Mouse (Mus musculus) heart, embryonic 10.5 days (tissue): ENCODE results near the gene Gm9046. TPM values are rescaled to one million over a fixed set of nuclear protein-coding genes. Genes with fewer than 3 reads are reported as not detected.
"Not testable (repeated sequence)": the region's sequence is repeated elsewhere in the genome, so short reads cannot be mapped to it uniquely, and the experiment has no call there.

Experiments
- DNase-seq: peaks from one replicate; pipeline ENCODE4 v3.0.0-alpha.2; 2017; ENCODE audit warnings: low spot score
- H3K27ac ChIP-seq: fragments of 300-500 bp; sonication (generic); 2 replicates; pipeline ENCODE4 v1.5.1; 2016; ENCODE audit warnings: mild to moderate bottlenecking
- H3K27me3 ChIP-seq: fragments of 300-500 bp; sonication (generic); 2 replicates; pipeline ENCODE4 v1.6.1; 2016; ENCODE audit warnings: mild to moderate bottlenecking; ENCODE audit not compliant: poor library complexity, insufficient read depth, severe bottlenecking
- H3K36me3 ChIP-seq: fragments of 300-500 bp; sonication (generic); 2 replicates; pipeline ENCODE4 v1.6.1; 2016; ENCODE audit warnings: mild to moderate bottlenecking, moderate library complexity
- H3K4me1 ChIP-seq: fragments of 300-500 bp; sonication (generic); 2 replicates; pipeline ENCODE4 v1.6.1; 2016; ENCODE audit warnings: mild to moderate bottlenecking
- H3K4me3 ChIP-seq: fragments of 300-500 bp; sonication (generic); 2 replicates; pipeline ENCODE4 v1.5.1; 2016; ENCODE audit warnings: mild to moderate bottlenecking, moderate library complexity
- H3K9me3 ChIP-seq: fragments of 300-500 bp; sonication (generic); 2 replicates; pipeline ENCODE4 v1.6.1; 2016; ENCODE audit warnings: mild to moderate bottlenecking, moderate library complexity
- WGBS: fragments of 180-500 bp; shearing (Covaris S2); methylation state at CpG from one replicate; pipeline ENCODE4 v1.1.7; 2016; 5-methylcytosine and 5-hydroxymethylcytosine counted together
- polyA plus RNA-seq: library from polyadenylated mRNA; unstranded; fragments of >200 nt; fragmentation: Nextera tagmentation; extraction: Ambion mirVana; gene quantifications from 2 replicates; pipeline ENCODE4 v1.2.1, GENCODE M21; 2016

The Gm9046 gene
- polyA plus RNA-seq, result not detected in 2 replicates

GRCm38 (mm10) chr10:118343155-118343554, at the start of gene Gm9046:
Gene Gm9046, minus strand, starts transcription at chr10:118343255.
- no CpG with 5 or more reads among the region's 14 CpGs for WGBS
- H3K9me3 ChIP-seq, H3K27me3 ChIP-seq, DNase-seq, H3K4me1 ChIP-seq, H3K27ac ChIP-seq, H3K4me3 ChIP-seq, H3K36me3 ChIP-seq: not testable (repeated sequence)

GRCm38 (mm10) chr10:118370443-118370842, 27.4 kb upstream of the Gm9046 start:
- Histone ChIP-seq H3K4me3 (no peak overlapping the region), H3K4me1 (no peaks in the 10 kb centered on the region), H3K27ac (no peak overlapping the region), H3K27me3 (no peaks in the 10 kb centered on the region), H3K36me3 (no peaks in the 10 kb centered on the region), H3K9me3 (no peaks in the 10 kb centered on the region)
- WGBS, result 15% methylated on average over 10 of the region's 10 CpGs
- peak; percentile 90 for DNase-seq

- Histone ChIP-seq H3K27ac (no peak overlapping the region), H3K4me3 (no peak overlapping the region), H3K4me1 (no peaks in the 10 kb centered on the region), H3K9me3 (no peaks in the 10 kb centered on the region), H3K36me3 (no peaks in the 10 kb centered on the region), H3K27me3 (no peaks in the 10 kb centered on the region)
- WGBS, result 83% methylated on average over 9 of the region's 9 CpGs
- DNase-seq, result no peak
These were observed 26.5 kb upstream of the Gm9046 start for GRCm38 (mm10) chr10:118369518-118369917.

GRCm38 (mm10) chr10:118354005-118354404, 10.9 kb upstream of the Gm9046 start, which contains the start of gene Gm9049:
Gene Gm9049, minus strand, starts transcription at chr10:118354105.
- not testable (repeated sequence) for H3K9me3 ChIP-seq, H3K27me3 ChIP-seq, H3K4me1 ChIP-seq, H3K36me3 ChIP-seq, DNase-seq, H3K27ac ChIP-seq, H3K4me3 ChIP-seq
- WGBS, result 85% methylated on average over 1 of the region's 11 CpGs

- WGBS, result 83% methylated on average over 1 of the region's 14 CpGs
- H3K27me3 ChIP-seq, DNase-seq, H3K9me3 ChIP-seq, H3K36me3 ChIP-seq, H3K4me3 ChIP-seq, H3K4me1 ChIP-seq, H3K27ac ChIP-seq: not testable (repeated sequence)
These were observed 5.5 kb upstream of the Gm9046 start, which contains the start of gene Gm9048 for GRCm38 (mm10) chr10:118348579-118348978. Gene Gm9048, minus strand, starts transcription at chr10:118348679.

GRCm38 (mm10) chr10:118337731-118338130, 5.3 kb downstream of the Gm9046 start, which contains the start of gene Gm9045:
Gene Gm9045, minus strand, starts transcription at chr10:118337831.
- not testable (repeated sequence) for H3K36me3 ChIP-seq, DNase-seq, H3K9me3 ChIP-seq, H3K4me1 ChIP-seq, H3K27me3 ChIP-seq, H3K27ac ChIP-seq, H3K4me3 ChIP-seq
- no CpG with 5 or more reads among the region's 14 CpGs for whole genome bisulfite sequencing

- not testable (repeated sequence) for H3K27me3 ChIP-seq, H3K4me3 ChIP-seq, H3K9me3 ChIP-seq, H3K4me1 ChIP-seq, DNase-seq, H3K27ac ChIP-seq, H3K36me3 ChIP-seq
- no CpG with 5 or more reads among the region's 14 CpGs for WGBS
These were observed 10.7 kb downstream of the Gm9046 start, which contains the start of gene Gm9044 for GRCm38 (mm10) chr10:118332308-118332707. Gene Gm9044, minus strand, starts transcription at chr10:118332408.

GRCm38 (mm10) chr10:118326869-118327268, 16.2 kb downstream of the Gm9046 start, which contains the start of gene Gm9040:
Gene Gm9040, minus strand, starts transcription at chr10:118326969.
- not testable (repeated sequence) for H3K9me3 ChIP-seq, H3K36me3 ChIP-seq, H3K27ac ChIP-seq, H3K4me3 ChIP-seq, H3K4me1 ChIP-seq, DNase-seq, H3K27me3 ChIP-seq
- no CpG with 5 or more reads among the region's 11 CpGs for WGBS

GRCm38 (mm10) chr10:118319024-118319423, 24.0 kb downstream of the Gm9046 start:
- WGBS, result 86% methylated on average over 8 of the region's 8 CpGs
- Histone ChIP-seq H3K27me3 (no peaks in the 10 kb centered on the region), H3K36me3 (no peaks in the 10 kb centered on the region), H3K4me1 (no peaks in the 10 kb centered on the region), H3K4me3 (no peak overlapping the region), H3K27ac (no peak overlapping the region), H3K9me3 (no peaks in the 10 kb centered on the region)
- DNase-seq, result no peak

- DNase-seq, H3K36me3 ChIP-seq, H3K9me3 ChIP-seq, H3K4me1 ChIP-seq, H3K27me3 ChIP-seq, H3K4me3 ChIP-seq, H3K27ac ChIP-seq: not testable (repeated sequence)
- 39% methylated on average over 2 of the region's 2 CpGs for WGBS
These were observed 40.9 kb downstream of the Gm9046 start for GRCm38 (mm10) chr10:118302133-118302532.

GRCm38 (mm10) chr10:118294938-118295337, 48.1 kb downstream of the Gm9046 start, which contains the start of gene Iltifb:
Gene Iltifb, minus strand, starts transcription at chr10:118295038.
- DNase-seq, result no peak
- H3K4me3 ChIP-seq, result no peak within 1 kb of the TSS
- H3K4me1 ChIP-seq, result no peaks in the 10 kb centered on the region
- no peaks in the 10 kb centered on the region for H3K27me3 ChIP-seq
- H3K9me3 ChIP-seq, result no peaks in the 10 kb centered on the region
- 84% methylated on average over 6 of the region's 6 CpGs for WGBS
- no peak within 1 kb of the TSS for H3K27ac ChIP-seq
- no peaks in the 10 kb centered on the region for H3K36me3 ChIP-seq

Other genes with a start within 250 kb of the Gm9046 start
- 21.9 and 28.7 TPM in 2 replicates for gene Mdm1, start 201.4 kb downstream of the Gm9046 start, polyA plus RNA-seq
- gene Il22, start 138.3 kb downstream of the Gm9046 start, polyA plus RNA-seq, result 0.11 TPM in 1 of 2 replicates, not detected in the other
- gene Gm32717, start 102.5 kb downstream of the Gm9046 start, polyA plus RNA-seq, result not detected in 2 replicates
- gene Gm32802, start 84.6 kb downstream of the Gm9046 start, polyA plus RNA-seq, result not detected in 2 replicates
- not detected in 2 replicates for gene Iltifb, start 48.2 kb downstream of the Gm9046 start, polyA plus RNA-seq
- gene Gm9040, start 16.3 kb downstream of the Gm9046 start, polyA plus RNA-seq, result not detected in 2 replicates
- gene Gm9044, start 10.8 kb downstream of the Gm9046 start, polyA plus RNA-seq, result not detected in 2 replicates
- gene Gm9045, start 5.4 kb downstream of the Gm9046 start, polyA plus RNA-seq, result 0.08 and 0.09 TPM in 2 replicates
- not detected in 2 replicates for gene Gm9048, start 5.4 kb upstream of the Gm9046 start, polyA plus RNA-seq
- gene Gm9049, start 10.8 kb upstream of the Gm9046 start, polyA plus RNA-seq, result 0.08 and 0.09 TPM in 2 replicates
- gene Ifng, start 97.8 kb upstream of the Gm9046 start, polyA plus RNA-seq, result not detected in 2 replicates